Mouse (Mus musculus): ENCODE results near the gene Shf.

DNA sequence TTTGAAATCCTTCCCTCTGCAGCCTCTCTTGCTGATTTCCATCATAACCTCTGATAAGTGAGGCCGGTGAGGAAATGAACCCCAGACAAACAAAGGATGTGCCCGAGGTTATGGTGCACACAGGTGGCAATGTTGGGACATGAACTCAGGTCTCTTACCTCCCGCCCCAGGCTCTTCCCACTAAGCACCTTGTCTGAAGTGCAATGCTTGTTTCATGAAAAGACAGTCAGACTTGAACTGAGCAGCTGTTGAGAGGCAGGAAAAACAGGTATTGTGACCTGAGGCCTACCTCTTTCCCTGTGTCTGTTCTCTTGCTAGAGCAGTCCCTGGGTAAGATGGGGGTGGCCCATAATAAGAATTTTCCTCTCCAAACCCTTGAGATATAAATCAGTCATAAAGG is 36.7 kb downstream of the Shf start:
- no peak for TF ChIP-seq POLR2A (IDR thresholded peaks at IDR 0.05; ENCODE audit: low read depth, low read length)
- no peak for TF ChIP-seq CTCF (IDR thresholded peaks at IDR 0.05; ENCODE audit: borderline replicate concordance, insufficient read depth, low read length)

Measured in embryonic fibroblast, embryonic 13.5 days (primary cell).